Mouse (Mus musculus) liver, embryonic 13.5 days (tissue): Measurements from ENCODE around the gene Galr2. TPM values are rescaled to one million over a fixed set of nuclear protein-coding genes. Genes with fewer than 3 reads are reported as not detected.
A peak's percentile ranks its signal among the peaks of the same experiment; 100 is the strongest.

Source experiments
- ATAC-seq: fragments of 200-750 bp; cut with Nextera tagmentation; 2 replicates; pipeline ENCODE4 v1.8.0; 2017; ENCODE audit warnings: low read depth, mild to moderate bottlenecking, moderate number of reproducible peaks, moderate library complexity
- DNase-seq: peaks from one replicate; pipeline ENCODE4 v3.0.0; 2022
- H3K27ac ChIP-seq: fragments of 300-500 bp; sonication (generic); 2 replicates; pipeline ENCODE4 v1.5.1; 2015; ENCODE audit warnings: moderate library complexity, mild to moderate bottlenecking, inconsistent platforms
- H3K27me3 ChIP-seq: fragments of 300-500 bp; sonication (generic); 2 replicates; pipeline ENCODE4 v1.6.1; 2015; ENCODE audit warnings: mild to moderate bottlenecking, inconsistent platforms
- H3K36me3 ChIP-seq: fragments of 300-500 bp; sonication (generic); 2 replicates; pipeline ENCODE4 v1.6.1; 2015; ENCODE audit warnings: mild to moderate bottlenecking, inconsistent platforms
- H3K4me1 ChIP-seq: fragments of 300-500 bp; sonication (generic); replicated peaks from 2 replicates; pipeline ENCODE4 v1.6.1; 2015; ENCODE audit warnings: inconsistent platforms
- H3K4me2 ChIP-seq: fragments of 300-500 bp; sonication (generic); 2 replicates; pipeline ENCODE4 v1.6.1; 2015; ENCODE audit warnings: inconsistent platforms, mild to moderate bottlenecking, moderate library complexity
- H3K4me3 ChIP-seq: fragments of 300-500 bp; sonication (generic); replicated peaks from 2 replicates; pipeline ENCODE4 v1.5.1; 2015; ENCODE audit warnings: mild to moderate bottlenecking, inconsistent platforms
- H3K9ac ChIP-seq: fragments of 300-500 bp; sonication (generic); 2 replicates; pipeline ENCODE4 v1.6.1; 2015; ENCODE audit warnings: mild to moderate bottlenecking, inconsistent platforms
- H3K9me3 ChIP-seq: fragments of 300-500 bp; sonication (generic); replicated peaks from 2 replicates; pipeline ENCODE4 v1.6.1; 2016; ENCODE audit warnings: inconsistent platforms
- WGBS: fragments of 180-500 bp; shearing (Covaris S2); methylation state at CpG from one replicate; pipeline ENCODE4 v1.1.7; 2015; ENCODE audit not compliant: insufficient replicate concordance; 5-methylcytosine and 5-hydroxymethylcytosine counted together
- polyA plus RNA-seq: library from polyadenylated mRNA; unstranded; fragments of >200 nt; fragmentation: Nextera tagmentation; extraction: Ambion mirVana; gene quantifications from 2 replicates; pipeline ENCODE4 v1.2.1, GENCODE M21; 2015

The Galr2 gene
- polyA plus RNA-seq, 1 experiment from 2014 or later, result not detected

DNA sequence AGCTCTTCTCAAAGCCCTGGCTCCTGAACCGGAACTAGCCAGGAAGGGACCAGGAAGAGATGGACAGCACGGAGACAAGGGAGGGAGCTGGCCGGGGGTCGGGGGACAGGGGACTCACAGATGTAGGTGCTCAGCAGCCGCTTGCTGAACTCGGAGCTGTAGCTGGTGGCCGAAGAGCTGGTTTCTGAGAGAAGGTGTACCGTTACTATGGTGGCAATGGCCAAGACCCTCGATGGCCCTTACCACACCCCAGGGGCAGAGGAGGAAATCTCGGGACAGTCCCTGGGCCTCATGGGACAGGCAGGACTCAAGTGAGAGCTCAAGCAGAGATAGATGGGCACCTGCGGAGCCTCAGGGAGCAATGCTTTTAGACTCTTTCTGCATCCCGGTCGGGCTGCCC, 11.7 kb downstream of the Galr2 start:
- Histone ChIP-seq H3K4me1 (peaks cover 32% of the 10 kb centered on the region), H3K9me3 (no peaks in the 10 kb centered on the region), H3K4me2 (no peak overlapping the region), H3K36me3 (peaks cover 38% of the 10 kb centered on the region), H3K27ac (no peak overlapping the region), H3K9ac (no peak overlapping the region), H3K4me3 (no peak overlapping the region), H3K27me3 (no peaks in the 10 kb centered on the region)
- DNase-seq, result no peak
- WGBS, result 82% methylated on average over 13 of the region's 13 CpGs
- no peak for ATAC-seq

DNA sequence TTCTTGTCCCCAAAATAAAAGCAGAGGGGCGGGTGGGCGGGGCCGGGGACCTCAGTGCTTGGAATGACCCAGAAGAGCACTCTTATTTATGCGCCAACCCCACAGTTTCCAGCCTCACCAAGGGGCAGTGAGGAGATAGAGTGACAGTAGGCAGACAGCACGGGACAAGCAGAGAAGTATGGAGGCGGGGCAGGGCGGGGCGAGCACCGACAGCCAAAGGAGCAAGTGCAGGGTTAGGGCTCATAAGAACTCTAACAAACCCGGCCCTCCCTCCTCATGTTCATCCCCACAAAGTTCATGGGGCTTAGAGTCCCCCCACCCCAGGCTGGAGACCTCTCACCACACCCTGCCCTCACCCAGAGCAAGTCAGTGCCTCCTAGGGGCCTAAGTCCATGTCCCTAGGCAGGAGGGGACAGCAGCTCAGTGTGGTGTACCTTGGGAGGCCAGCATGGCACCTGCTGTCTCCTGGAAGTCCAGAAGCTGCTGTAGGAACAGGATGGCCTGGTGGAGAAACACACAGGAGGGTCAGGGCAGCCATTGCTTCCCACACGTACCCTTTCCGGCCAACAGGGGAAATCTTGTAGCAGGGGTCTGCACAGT, 12.9 kb downstream of the Galr2 start:
- no peak overlapping the region for H3K4me3 ChIP-seq
- no peaks in the 10 kb centered on the region for H3K27me3 ChIP-seq
- H3K9me3 ChIP-seq, result no peaks in the 10 kb centered on the region
- H3K4me1 ChIP-seq, result peaks cover 20% of the 10 kb centered on the region
- 0 out of 2 replicates have a peak, but pooled peaks have one; percentile 35 for ATAC-seq
- no peak for DNase-seq
- H3K36me3 ChIP-seq, result peaks cover 33% of the 10 kb centered on the region
- WGBS, result 59% methylated on average over 12 of the region's 12 CpGs
- no peak overlapping the region for H3K27ac ChIP-seq
- no peak overlapping the region for H3K9ac ChIP-seq
- H3K4me2 ChIP-seq, result no peak overlapping the region

DNA sequence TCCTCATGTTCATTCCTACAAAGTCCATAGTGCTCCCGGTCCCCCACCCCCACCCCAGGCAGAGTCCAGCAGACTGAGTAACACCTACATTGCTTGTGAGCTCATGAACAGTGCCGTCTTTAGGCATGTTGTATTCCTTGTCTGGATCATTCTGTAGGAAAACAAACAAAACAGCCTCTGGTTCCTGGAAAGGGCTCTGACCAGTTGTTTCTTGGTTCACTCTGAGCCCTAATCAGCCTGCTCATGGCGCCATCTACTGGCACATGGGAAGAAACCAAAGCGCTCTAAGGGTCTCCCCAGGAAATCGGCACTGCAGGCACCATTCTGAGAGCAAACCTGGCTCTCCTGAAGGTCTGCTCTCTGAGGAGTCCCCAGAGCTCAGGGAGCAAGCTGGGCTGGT, 13.6 kb downstream of the Galr2 start:
- Histone ChIP-seq H3K4me1 (peaks cover 19% of the 10 kb centered on the region), H3K27me3 (no peaks in the 10 kb centered on the region), H3K4me3 (no peak overlapping the region), H3K4me2 (no peak overlapping the region), H3K27ac (no peak overlapping the region), H3K9me3 (no peaks in the 10 kb centered on the region), H3K9ac (no peak overlapping the region), H3K36me3 (peaks cover 32% of the 10 kb centered on the region)
- WGBS, result 50% methylated on average over 5 of the region's 5 CpGs
- DNase-seq, result no peak
- ATAC-seq, result no peak

DNA sequence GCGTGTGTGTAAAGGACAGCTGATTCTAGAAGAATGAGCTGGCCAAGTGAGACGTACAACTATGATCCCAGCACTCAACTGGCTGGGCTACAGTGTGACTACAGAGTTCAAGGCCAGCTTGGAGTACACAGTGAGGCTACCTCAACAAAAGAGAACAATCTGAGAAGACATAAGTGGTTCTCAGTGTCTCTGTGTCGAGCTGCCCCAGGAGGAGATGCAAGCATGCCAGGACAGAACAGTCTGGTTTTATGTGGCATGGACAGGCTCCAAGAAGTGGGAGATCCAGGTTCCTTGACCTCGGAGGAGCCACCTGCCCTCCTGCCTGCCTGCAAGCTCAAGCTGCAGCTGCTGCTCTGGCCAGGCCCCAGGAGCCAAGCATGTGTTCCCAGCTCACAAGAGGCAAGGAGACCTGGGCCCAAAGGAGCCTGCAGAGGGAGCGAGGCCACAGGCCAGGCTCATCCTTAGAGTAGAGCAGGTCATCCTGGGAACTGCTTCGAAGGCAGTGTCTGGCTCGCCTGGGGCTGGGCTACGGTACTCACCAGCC, 15.5 kb downstream of the Galr2 start:
- Histone ChIP-seq H3K4me2 (no peak overlapping the region), H3K27me3 (no peaks in the 10 kb centered on the region), H3K27ac (no peak overlapping the region), H3K36me3 (peaks cover 27% of the 10 kb centered on the region), H3K4me3 (no peak overlapping the region), H3K9ac (no peak overlapping the region), H3K9me3 (no peaks in the 10 kb centered on the region), H3K4me1 (peaks cover 15% of the 10 kb centered on the region)
- no peak for ATAC-seq
- DNase-seq, result no peak
- WGBS, result 79% methylated on average over 8 of the region's 8 CpGs

DNA sequence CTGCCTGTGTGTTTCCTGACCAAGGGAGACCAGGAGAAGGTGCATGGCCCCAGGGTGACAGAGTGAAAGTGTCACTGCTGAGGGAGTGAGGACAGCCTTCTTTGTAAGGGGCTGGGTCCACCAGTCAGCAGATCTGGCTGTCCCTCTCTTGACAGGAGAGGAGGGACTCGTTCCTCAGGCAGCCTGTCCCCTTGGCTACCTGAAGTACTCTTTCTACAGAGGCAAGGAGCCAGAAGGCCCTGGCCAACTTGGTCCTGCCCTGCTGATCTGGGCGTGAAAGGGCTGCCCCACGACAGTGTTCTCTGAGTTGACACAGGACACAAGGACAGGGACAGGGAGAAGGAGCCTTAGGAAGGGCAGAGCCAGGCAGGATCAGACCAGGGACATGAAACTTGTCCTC, 16.3 kb downstream of the Galr2 start:
- WGBS, result 66% methylated on average over 3 of the region's 3 CpGs
- no peak overlapping the region for H3K27ac ChIP-seq
- no peak overlapping the region for H3K4me3 ChIP-seq
- DNase-seq (no peak), ATAC-seq (no peak)
- H3K36me3 ChIP-seq, result peaks cover 33% of the 10 kb centered on the region
- peaks cover 15% of the 10 kb centered on the region for H3K4me1 ChIP-seq
- H3K9me3 ChIP-seq, result no peaks in the 10 kb centered on the region
- no peak overlapping the region for H3K4me2 ChIP-seq
- H3K27me3 ChIP-seq, result no peaks in the 10 kb centered on the region
- H3K9ac ChIP-seq, result no peak overlapping the region

DNA sequence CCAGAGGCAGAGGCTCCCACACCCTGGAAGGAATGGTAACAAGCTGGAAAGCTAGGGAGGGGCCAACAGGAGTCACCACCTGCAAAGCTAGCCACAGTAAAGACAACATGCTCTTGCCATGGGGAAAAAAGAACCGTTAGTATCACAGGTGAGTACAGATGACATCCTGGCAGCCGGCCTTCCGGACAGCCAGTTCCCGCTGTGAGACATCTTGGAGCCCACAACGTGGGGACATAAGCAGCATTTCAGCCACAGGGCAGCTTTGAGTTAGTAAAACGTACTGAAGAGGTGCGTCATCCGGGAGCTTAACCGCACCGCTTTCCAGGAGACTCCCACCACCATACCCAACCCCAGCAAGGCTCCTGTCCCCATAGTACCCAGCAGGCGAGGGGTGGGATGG, 17.5 kb downstream of the Galr2 start:
- Histone ChIP-seq H3K36me3 (peaks cover 44% of the 10 kb centered on the region), H3K9ac (no peak overlapping the region), H3K27me3 (no peaks in the 10 kb centered on the region), H3K4me2 (no peak overlapping the region), H3K27ac (no peak overlapping the region), H3K4me1 (peaks cover 10% of the 10 kb centered on the region), H3K4me3 (no peak overlapping the region), H3K9me3 (no peaks in the 10 kb centered on the region)
- ATAC-seq (no peak), DNase-seq (no peak)
- 88% methylated on average over 11 of the region's 11 CpGs for WGBS

DNA sequence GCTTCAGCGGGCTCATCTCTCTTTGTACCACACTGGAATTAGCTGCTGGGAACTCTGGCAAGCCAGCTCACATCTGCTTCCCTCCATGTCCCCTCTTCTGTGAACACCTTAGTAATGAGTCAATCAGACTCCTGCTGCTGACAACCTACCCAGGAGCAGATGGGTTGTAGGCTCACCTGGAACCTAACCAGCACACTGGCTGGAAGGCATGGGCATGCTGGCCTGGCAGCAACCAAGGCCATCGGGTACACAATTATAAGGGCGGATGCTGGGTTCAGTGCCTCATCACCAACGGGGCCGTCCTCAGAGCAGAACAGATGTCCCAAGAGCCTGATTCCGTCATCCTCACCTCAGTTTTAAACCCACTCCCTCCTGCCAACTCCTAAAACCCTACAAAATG, 17.9 kb downstream of the Galr2 start:
- ATAC-seq (no peak), DNase-seq (no peak)
- H3K4me1 ChIP-seq, result peaks cover 6% of the 10 kb centered on the region
- H3K36me3 ChIP-seq, result peaks cover 48% of the 10 kb centered on the region
- no peak overlapping the region for H3K4me2 ChIP-seq
- H3K9me3 ChIP-seq, result no peaks in the 10 kb centered on the region
- no peak overlapping the region for H3K9ac ChIP-seq
- no peaks in the 10 kb centered on the region for H3K27me3 ChIP-seq
- H3K4me3 ChIP-seq, result no peak overlapping the region
- H3K27ac ChIP-seq, result no peak overlapping the region
- 84% methylated on average over 6 of the region's 6 CpGs for WGBS

DNA sequence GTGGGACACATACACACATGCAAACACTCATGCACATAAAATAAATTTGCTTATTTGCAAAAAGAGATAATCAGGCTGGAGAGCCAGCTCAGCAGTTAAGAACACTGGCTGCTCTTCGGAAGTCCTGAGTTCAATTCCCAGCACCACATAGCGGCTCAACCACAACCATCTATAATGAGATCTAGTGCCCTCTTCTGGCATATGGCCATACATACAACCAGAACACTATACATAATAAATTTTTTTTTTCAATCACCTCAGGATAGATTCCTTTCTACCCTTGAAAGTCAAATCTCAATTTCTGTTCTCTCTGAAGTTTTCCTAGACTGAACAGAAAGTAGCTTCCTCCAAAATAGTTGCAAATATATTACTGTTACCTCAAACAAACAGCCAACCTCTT, 24.7 kb downstream of the Galr2 start:
- Histone ChIP-seq H3K27ac (no peak overlapping the region), H3K4me2 (peak overlapping the region; percentile 80), H3K4me1 (peaks cover 44% of the 10 kb centered on the region), H3K9ac (no peak overlapping the region; the same call in 1 of the 2 replicates), H3K36me3 (peaks cover 43% of the 10 kb centered on the region), H3K9me3 (no peaks in the 10 kb centered on the region), H3K27me3 (no peaks in the 10 kb centered on the region), H3K4me3 (peak overlapping the region; percentile 79; the same call in 1 of the 2 replicates)
- 93% methylated on average over 2 of the region's 2 CpGs for WGBS
- ATAC-seq, result no peak
- DNase-seq, result no peak

DNA sequence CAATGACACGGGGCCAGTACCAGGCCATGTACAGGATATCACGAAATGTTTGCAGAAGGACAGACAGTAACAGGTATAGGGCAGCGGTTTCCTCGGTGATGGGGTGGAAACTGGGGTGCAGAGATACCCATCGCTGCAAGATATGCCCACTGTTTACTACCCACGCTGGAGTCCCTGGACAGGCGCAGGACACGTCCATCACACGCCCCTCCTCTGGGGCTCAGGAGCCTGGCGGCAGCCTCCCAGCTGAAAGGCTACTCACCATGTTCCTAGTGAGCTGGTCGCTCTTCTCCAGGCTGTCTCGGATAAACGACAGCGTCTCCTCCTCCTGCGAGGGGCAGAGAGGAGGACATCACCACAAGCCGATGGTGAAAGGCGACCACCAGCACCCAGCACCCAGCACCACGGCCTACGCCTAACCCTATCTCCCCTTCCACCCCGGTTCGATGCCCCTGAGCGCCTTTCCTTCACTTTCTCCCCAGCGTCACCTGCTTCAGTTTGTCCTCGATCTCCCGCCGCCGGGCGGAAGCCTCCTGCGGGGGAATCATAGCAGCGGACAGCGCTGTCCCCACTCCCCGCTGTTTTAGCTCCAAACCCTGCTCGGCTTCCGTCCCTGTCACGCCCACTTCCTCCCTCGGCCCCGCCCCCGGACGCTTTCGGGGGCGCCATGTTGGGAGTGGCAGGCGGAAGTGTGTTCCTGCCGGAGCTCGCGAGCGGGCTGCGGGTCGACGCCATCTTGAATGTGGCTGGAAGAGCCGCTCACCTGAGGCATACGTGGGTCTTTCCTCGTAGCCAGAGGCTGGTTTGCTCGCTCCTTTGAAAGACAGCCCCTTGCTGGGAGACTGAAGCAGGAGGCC, 25.6 kb downstream of the Galr2 start:
- WGBS, result 2% methylated on average over 53 of the region's 53 CpGs
- ATAC-seq (peak; percentile 76), DNase-seq (peak; percentile 68)
- peak overlapping the region; percentile 78 for H3K9ac ChIP-seq
- peaks cover 44% of the 10 kb centered on the region for H3K4me1 ChIP-seq
- peak overlapping the region; percentile 80 for H3K4me2 ChIP-seq
- H3K4me3 ChIP-seq, result peak overlapping the region; percentile 79
- H3K27me3 ChIP-seq, result 0 out of 2 replicates have a peak, but pooled peaks cover 3% of the 10 kb centered on the region
- H3K27ac ChIP-seq, result peak overlapping the region; percentile 88
- H3K36me3 ChIP-seq, result peaks cover 37% of the 10 kb centered on the region
- no peaks in the 10 kb centered on the region for H3K9me3 ChIP-seq

DNA sequence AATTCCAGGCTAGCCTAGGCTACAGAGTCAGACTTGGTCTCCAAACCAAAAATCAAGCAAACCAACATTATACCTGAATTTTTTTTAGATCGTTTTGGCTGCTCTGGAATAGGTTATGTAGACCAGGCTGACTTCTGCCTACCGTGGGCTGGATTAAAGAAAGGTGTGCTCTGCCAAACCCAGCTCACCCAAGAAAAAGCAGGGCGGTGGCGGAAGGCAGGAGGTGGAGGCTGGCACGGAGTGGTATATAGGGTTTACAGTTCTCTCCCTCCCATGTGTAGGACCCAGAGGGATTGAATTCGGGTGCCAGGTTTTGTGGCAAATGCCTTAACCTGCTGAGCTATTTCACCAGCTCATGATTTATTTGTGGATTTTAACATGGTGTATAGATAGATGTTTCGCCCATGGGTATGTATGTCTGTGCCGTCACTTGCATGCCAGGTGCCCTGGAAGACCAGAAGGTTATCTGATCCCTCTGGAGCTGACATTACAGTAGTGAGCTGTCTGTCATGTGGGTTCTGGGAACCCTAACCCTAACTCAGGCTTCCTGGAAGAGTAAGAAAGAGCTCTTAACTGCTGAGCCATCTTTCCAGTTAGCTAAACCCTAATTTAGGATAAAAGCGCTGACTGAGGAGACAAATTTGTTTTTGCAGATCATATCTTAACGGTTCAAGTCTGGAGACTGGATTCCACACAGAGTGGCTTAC, 26.4 kb downstream of the Galr2 start, which contains the start of gene Exoc7:
TSS of gene Exoc7 (minus strand) at position 215 of the 707 bp plus-strand sequence.
- DNase-seq (no peak), ATAC-seq (peak; percentile 11)
- H3K36me3 ChIP-seq, result peaks cover 31% of the 10 kb centered on the region
- H3K4me1 ChIP-seq, result peaks cover 44% of the 10 kb centered on the region
- H3K4me2 ChIP-seq, result peak within 1 kb of the TSS; percentile 80
- H3K27ac ChIP-seq, result peak within 1 kb of the TSS; percentile 88
- H3K4me3 ChIP-seq, result peak within 1 kb of the TSS; percentile 79
- WGBS, result 54% methylated on average over 10 of the region's 10 CpGs
- H3K27me3 ChIP-seq, result 0 out of 2 replicates have a peak, but pooled peaks cover 3% of the 10 kb centered on the region
- H3K9ac ChIP-seq, result peak within 1 kb of the TSS; percentile 78
- no peaks in the 10 kb centered on the region for H3K9me3 ChIP-seq
